Mouse (Mus musculus): ENCODE measurements around the gene Ssmem1. TPM values are rescaled to one million over a fixed set of nuclear protein-coding genes. Genes with fewer than 3 reads are reported as not detected.

Gene Ssmem1
- polyA plus RNA-seq, 1 experiment from 2014 or later: not detected

DNA sequence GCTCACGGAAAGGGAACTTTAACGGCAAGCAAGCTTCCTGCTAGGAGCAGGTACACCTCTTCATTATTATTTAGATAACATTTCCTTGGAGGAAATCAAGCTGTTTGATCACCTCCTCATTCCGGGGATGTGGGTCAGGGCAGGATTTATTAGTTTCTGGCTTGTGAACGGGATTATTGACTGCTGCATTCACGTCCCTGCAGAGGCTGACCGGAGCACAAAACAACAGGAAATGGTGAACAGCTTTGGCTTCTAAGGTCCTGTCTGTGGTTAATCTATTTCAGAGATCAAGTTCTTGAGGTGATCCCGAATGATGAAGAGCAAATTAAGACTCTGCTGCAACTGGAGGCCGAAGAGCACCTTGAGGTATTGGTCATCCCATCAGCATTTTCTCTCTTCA, 34.2 kb downstream of the Ssmem1 start:
- ATAC-seq: no peak
- WGBS (ENCODE audit: insufficient replicate concordance): 28% methylated on average over 8 of the region's 8 CpGs
- no peak overlapping the region for H3K4me2 ChIP-seq (ENCODE audit: low read depth, low read length)
- H3K36me3 ChIP-seq (replicated peaks; ENCODE audit: insufficient read depth, low read length): no peaks in the 10 kb centered on the region
- TF ChIP-seq EP300 (IDR thresholded peaks at IDR 0.05; ENCODE audit: low read depth) (no peak), CTCF (IDR thresholded peaks at IDR 0.05; ENCODE audit: low read depth) (no peak)
- no peak overlapping the region for H3K9ac ChIP-seq (replicated peaks)
- H3K27ac ChIP-seq (ENCODE audit: low read depth): no peak overlapping the region
- H3K4me1 ChIP-seq (ENCODE audit: insufficient read depth): peaks cover 3% of the 10 kb centered on the region; the same call in 1 of the 2 replicates
- DNase-seq: no peak
- 0 out of 2 replicates have a peak, but pooled peaks cover 4% of the 10 kb centered on the region for H3K27me3 ChIP-seq (ENCODE audit: insufficient read depth, low read length)
- no peaks in the 10 kb centered on the region for H3K9me3 ChIP-seq (ENCODE audit: low read length)
- H3K4me3 ChIP-seq (ENCODE audit: low read depth, low read length): no peak overlapping the region

DNA sequence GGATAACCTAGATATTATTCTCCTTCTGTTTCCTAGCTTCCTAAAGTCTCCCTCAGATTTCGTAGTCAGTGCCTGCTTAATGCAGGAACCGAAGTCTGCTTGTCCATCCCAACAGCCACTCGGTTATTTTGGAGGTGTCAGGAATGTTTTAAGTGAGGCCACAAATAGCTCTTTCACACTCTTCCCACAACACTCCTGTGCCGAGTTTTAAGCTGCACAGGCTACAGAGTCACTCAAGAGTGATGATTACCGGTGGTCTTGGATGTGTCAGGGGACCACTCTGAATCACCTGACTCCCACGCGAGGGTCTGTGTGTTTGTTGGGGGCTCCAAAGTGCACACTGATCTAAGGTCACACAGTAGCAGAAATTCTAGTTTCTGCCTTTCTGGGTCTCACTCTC, 36.0 kb downstream of the Ssmem1 start:
- TF ChIP-seq EP300 (IDR thresholded peaks at IDR 0.05; ENCODE audit: low read depth) (no peak), CTCF (IDR thresholded peaks at IDR 0.05; ENCODE audit: low read depth) (no peak)
- H3K4me1 ChIP-seq (ENCODE audit: insufficient read depth): peaks cover 7% of the 10 kb centered on the region; the same call in 1 of the 2 replicates
- no peak for DNase-seq
- no peaks in the 10 kb centered on the region for H3K9me3 ChIP-seq (ENCODE audit: low read length)
- H3K36me3 ChIP-seq (replicated peaks; ENCODE audit: insufficient read depth, low read length): no peaks in the 10 kb centered on the region
- no peak for ATAC-seq
- no peak overlapping the region for H3K9ac ChIP-seq (replicated peaks)
- H3K4me2 ChIP-seq (ENCODE audit: low read depth, low read length): no peak overlapping the region
- H3K27ac ChIP-seq (ENCODE audit: low read depth): no peak overlapping the region
- H3K4me3 ChIP-seq (ENCODE audit: low read depth, low read length): no peak overlapping the region
- 0 out of 2 replicates have a peak, but pooled peaks cover 4% of the 10 kb centered on the region for H3K27me3 ChIP-seq (ENCODE audit: insufficient read depth, low read length)
- 73% methylated on average over 7 of the region's 7 CpGs for WGBS (ENCODE audit: insufficient replicate concordance)

DNA sequence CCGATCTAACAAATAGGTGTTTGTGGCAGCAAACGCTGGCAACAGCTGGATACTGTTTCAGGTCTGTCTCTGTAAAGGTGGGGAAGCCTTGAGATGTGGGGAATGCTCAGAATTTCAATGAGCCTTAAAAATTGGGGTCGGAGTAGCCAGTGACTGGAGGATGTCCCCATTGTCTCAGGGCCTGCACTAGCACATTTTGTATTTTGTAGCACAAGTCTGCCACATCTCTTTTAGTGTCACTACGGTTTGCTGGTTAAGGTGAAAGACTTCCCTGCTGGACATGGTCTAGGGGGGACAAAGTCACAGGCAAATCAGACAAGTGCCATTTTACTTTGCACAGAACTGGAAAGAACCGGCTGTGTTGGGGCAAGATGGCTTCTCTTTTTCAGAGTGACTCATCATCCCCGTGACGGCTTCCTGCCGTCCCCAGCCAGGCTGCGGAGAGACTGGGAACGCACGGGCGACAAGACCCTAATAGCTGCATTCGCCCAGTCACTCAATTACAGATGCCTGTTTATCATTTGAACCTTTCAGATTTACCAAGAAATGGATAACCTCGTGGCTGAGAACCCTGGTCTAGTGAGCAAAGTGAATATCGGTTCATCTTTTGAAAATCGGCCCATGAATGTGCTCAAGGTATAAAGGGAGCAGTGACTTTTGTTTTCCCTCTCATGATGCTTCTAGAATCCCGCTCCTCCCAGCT, 37.1 kb downstream of the Ssmem1 start:
- Histone ChIP-seq H3K9me3 (ENCODE audit: low read length) (no peaks in the 10 kb centered on the region), H3K4me3 (ENCODE audit: low read depth, low read length) (peak overlapping the region; percentile 32), H3K27ac (ENCODE audit: low read depth) (no peak overlapping the region), H3K9ac (replicated peaks) (no peak overlapping the region), H3K27me3 (ENCODE audit: insufficient read depth, low read length) (0 out of 2 replicates have a peak, but pooled peaks cover 4% of the 10 kb centered on the region), H3K36me3 (replicated peaks; ENCODE audit: insufficient read depth, low read length) (no peaks in the 10 kb centered on the region), H3K4me1 (ENCODE audit: insufficient read depth) (peaks cover 7% of the 10 kb centered on the region; the same call in 1 of the 2 replicates), H3K4me2 (ENCODE audit: low read depth, low read length) (peak overlapping the region; percentile 61)
- WGBS (ENCODE audit: insufficient replicate concordance): 23% methylated on average over 17 of the region's 17 CpGs
- 0 out of 2 replicates have a peak, but pooled peaks have one; percentile 36 for ATAC-seq
- TF ChIP-seq CTCF (IDR thresholded peaks at IDR 0.05; ENCODE audit: low read depth) (no peak), EP300 (IDR thresholded peaks at IDR 0.05; ENCODE audit: low read depth) (no peak)
- DNase-seq: peak; percentile 38

DNA sequence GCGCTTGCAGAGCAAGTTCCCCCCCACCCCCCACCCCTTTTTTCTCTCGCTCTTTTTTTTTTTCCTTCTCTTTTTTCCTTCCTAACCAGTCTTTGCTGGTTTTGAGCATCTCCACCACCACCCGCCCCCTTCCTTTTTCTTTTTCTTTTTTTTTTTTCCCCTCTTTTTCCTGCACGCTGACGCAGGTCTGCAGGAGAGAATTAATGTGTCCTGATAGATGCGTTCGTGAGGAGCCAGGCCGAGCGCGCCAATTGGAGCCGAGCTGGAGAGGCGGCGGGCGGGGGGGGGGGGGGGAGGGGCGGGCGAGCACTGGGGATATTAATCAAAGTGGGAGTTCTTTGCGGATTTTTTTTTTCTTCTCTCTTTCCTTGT, 37.6 kb downstream of the Ssmem1 start:
- TF ChIP-seq CTCF (IDR thresholded peaks at IDR 0.05; ENCODE audit: low read depth) (no peak), EP300 (IDR thresholded peaks at IDR 0.05; ENCODE audit: low read depth) (no peak)
- Histone ChIP-seq H3K27ac (ENCODE audit: low read depth) (no peak overlapping the region), H3K9me3 (ENCODE audit: low read length) (no peaks in the 10 kb centered on the region), H3K4me1 (ENCODE audit: insufficient read depth) (peaks cover 7% of the 10 kb centered on the region; the same call in 1 of the 2 replicates), H3K36me3 (replicated peaks; ENCODE audit: insufficient read depth, low read length) (no peaks in the 10 kb centered on the region), H3K27me3 (ENCODE audit: insufficient read depth, low read length) (0 out of 2 replicates have a peak, but pooled peaks cover 7% of the 10 kb centered on the region), H3K9ac (replicated peaks) (no peak overlapping the region), H3K4me2 (ENCODE audit: low read depth, low read length) (peak overlapping the region; percentile 61), H3K4me3 (ENCODE audit: low read depth, low read length) (peak overlapping the region; percentile 32)
- DNase-seq: no peak
- ATAC-seq: no peak
- WGBS (ENCODE audit: insufficient replicate concordance): under 1% methylated on average over 13 of the region's 17 CpGs

DNA sequence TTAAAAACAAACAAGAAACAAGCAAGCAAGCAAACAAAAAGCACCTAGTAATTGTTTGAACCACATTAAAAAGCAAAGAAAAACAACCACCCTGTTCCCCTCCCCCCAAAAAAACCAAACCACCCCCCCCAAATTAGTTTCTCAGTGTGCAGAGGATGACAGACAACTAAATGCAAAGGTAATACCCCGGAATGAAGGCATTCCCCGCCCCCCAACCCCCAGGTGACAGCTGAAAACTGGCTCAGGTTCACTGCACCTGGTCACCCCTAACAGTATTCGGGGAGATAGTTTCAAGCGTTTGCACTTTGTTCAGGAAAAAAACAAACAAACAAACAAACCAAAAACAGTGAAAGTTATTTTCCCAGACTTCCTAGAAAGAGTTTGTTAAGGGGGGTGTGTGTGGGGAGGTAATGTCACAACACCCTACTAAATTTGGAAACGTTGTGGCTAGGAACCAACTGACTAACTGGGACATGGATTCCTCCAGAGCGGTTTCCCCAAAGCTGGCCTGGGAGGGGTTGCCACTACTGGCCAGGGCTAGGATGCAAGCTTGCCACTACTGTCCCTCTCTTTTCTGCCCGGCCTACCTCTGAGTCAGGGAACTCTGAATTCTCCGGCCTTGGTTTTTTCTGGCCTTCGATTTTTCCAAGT, 38.1 kb downstream of the Ssmem1 start:
- TF ChIP-seq CTCF (IDR thresholded peaks at IDR 0.05; ENCODE audit: low read depth): no peak
- TF ChIP-seq EP300 (IDR thresholded peaks at IDR 0.05; ENCODE audit: low read depth): no peak
- Histone ChIP-seq H3K4me2 (ENCODE audit: low read depth, low read length) (peak overlapping the region; percentile 61), H3K9me3 (ENCODE audit: low read length) (no peaks in the 10 kb centered on the region), H3K27ac (ENCODE audit: low read depth) (no peak overlapping the region), H3K4me1 (ENCODE audit: insufficient read depth) (peaks cover 7% of the 10 kb centered on the region; the same call in 1 of the 2 replicates), H3K27me3 (ENCODE audit: insufficient read depth, low read length) (0 out of 2 replicates have a peak, but pooled peaks cover 7% of the 10 kb centered on the region), H3K9ac (replicated peaks) (no peak overlapping the region), H3K36me3 (replicated peaks; ENCODE audit: insufficient read depth, low read length) (no peaks in the 10 kb centered on the region), H3K4me3 (ENCODE audit: low read depth, low read length) (0 out of 2 replicates have a peak overlapping the region, but pooled peaks have one; percentile 32)
- DNase-seq: no peak
- ATAC-seq: no peak
- WGBS (ENCODE audit: insufficient replicate concordance): 32% methylated on average over 9 of the region's 9 CpGs

DNA sequence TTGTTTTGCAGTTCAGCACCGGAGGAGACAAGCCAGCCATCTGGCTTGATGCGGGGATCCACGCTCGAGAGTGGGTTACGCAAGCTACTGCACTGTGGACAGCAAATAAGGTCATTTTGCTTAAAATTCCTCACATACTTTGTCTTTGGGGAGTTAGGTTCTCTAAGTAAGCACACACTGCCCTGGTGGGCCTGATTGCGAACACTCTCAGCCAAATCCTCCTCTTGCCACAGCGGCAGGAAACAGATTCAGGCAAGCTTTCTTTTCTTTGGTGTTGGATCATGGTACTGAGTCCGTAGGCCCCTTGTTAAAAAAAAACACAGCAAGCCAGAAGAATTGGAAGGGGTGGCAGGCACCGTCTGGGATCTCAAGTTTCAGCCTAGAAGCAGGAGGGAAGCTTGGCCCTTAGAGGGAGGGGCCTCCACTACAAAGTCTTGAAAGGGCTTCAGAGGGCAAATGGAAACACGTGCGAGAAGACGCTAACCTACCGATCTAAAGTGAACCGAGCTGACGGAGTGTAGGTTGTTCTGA, 39.6 kb downstream of the Ssmem1 start:
- Histone ChIP-seq H3K9ac (replicated peaks) (no peak overlapping the region), H3K27me3 (ENCODE audit: insufficient read depth, low read length) (0 out of 2 replicates have a peak, but pooled peaks cover 3% of the 10 kb centered on the region), H3K27ac (ENCODE audit: low read depth) (no peak overlapping the region), H3K4me3 (ENCODE audit: low read depth, low read length) (no peak overlapping the region), H3K4me1 (ENCODE audit: insufficient read depth) (0 out of 2 replicates have a peak, but pooled peaks cover 4% of the 10 kb centered on the region), H3K36me3 (replicated peaks; ENCODE audit: insufficient read depth, low read length) (no peaks in the 10 kb centered on the region), H3K9me3 (ENCODE audit: low read length) (no peaks in the 10 kb centered on the region), H3K4me2 (ENCODE audit: low read depth, low read length) (peak overlapping the region; percentile 6)
- ATAC-seq: no peak
- TF ChIP-seq EP300 (IDR thresholded peaks at IDR 0.05; ENCODE audit: low read depth): no peak
- no peak for TF ChIP-seq CTCF (IDR thresholded peaks at IDR 0.05; ENCODE audit: low read depth)
- 15% methylated on average over 15 of the region's 15 CpGs for WGBS (ENCODE audit: insufficient replicate concordance)
- DNase-seq: no peak

All from liver, postnatal 0 days (tissue).